Mouse (Mus musculus) forebrain, embryonic 15.5 days (tissue): ENCODE results near the gene Odc1. TPM values are rescaled to one million over a fixed set of nuclear protein-coding genes. Genes with fewer than 3 reads are reported as not detected.
"Not testable (repeated sequence)": the region's sequence is repeated elsewhere in the genome, so short reads cannot be mapped to it uniquely, and the experiment has no call there.

Source experiments
- ATAC-seq: fragments of 200-750 bp; cut with Nextera tagmentation; replicated peaks from 2 replicates; pipeline ENCODE4 v1.8.0; 2017; ENCODE audit warnings: mild to moderate bottlenecking, moderate TSS enrichment, moderate library complexity
- H3K27ac ChIP-seq: fragments of 300-500 bp; sonication (generic); replicated peaks from 2 replicates; pipeline ENCODE4 v1.5.1; 2015; ENCODE audit warnings: mild to moderate bottlenecking, inconsistent platforms
- H3K27me3 ChIP-seq: fragments of 300-500 bp; sonication (generic); 2 replicates; pipeline ENCODE4 v1.6.1; 2015; ENCODE audit warnings: inconsistent platforms
- H3K36me3 ChIP-seq: fragments of 300-500 bp; sonication (generic); 2 replicates; pipeline ENCODE4 v1.6.1; 2015; ENCODE audit warnings: mild to moderate bottlenecking, inconsistent platforms
- H3K4me1 ChIP-seq: fragments of 300-500 bp; sonication (generic); 2 replicates; pipeline ENCODE4 v1.6.1; 2015; ENCODE audit warnings: inconsistent platforms
- H3K4me2 ChIP-seq: fragments of 300-500 bp; sonication (generic); replicated peaks from 2 replicates; pipeline ENCODE4 v1.6.1; 2015; ENCODE audit warnings: mild to moderate bottlenecking, inconsistent platforms
- H3K4me3 ChIP-seq: fragments of 300-500 bp; sonication (generic); 2 replicates; pipeline ENCODE4 v1.5.1; 2015; ENCODE audit warnings: mild to moderate bottlenecking, inconsistent platforms
- H3K9ac ChIP-seq: fragments of 300-500 bp; sonication (generic); replicated peaks from 2 replicates; pipeline ENCODE4 v1.6.1; 2015; ENCODE audit warnings: mild to moderate bottlenecking, inconsistent platforms
- H3K9me3 ChIP-seq: fragments of 300-500 bp; sonication (generic); 2 replicates; pipeline ENCODE4 v1.6.1; 2016; ENCODE audit warnings: inconsistent platforms
- WGBS: fragments of 180-500 bp; shearing (Covaris S2); methylation state at CpG from one replicate; pipeline ENCODE4 v1.1.7; 2015; ENCODE audit warnings: mixed read lengths; 5-methylcytosine and 5-hydroxymethylcytosine counted together
- polyA plus RNA-seq: library from polyadenylated mRNA; unstranded; fragments of >200 nt; fragmentation: Nextera tagmentation; extraction: Ambion mirVana; gene quantifications from 2 replicates; pipeline ENCODE4 v1.2.1, GENCODE M21; 2015

Odc1 gene
- polyA plus RNA-seq, 1 experiment from 2014 or later = 237 TPM

GRCm38 (mm10) chr12:17536222-17536621 lies 8.4 kb upstream of the Odc1 start:
- Histone ChIP-seq H3K4me1 (no peaks in the 10 kb centered on the region), H3K4me3 (no peak overlapping the region), H3K36me3 (no peaks in the 10 kb centered on the region), H3K4me2 (no peak overlapping the region), H3K9ac (no peak overlapping the region), H3K27ac (no peak overlapping the region), H3K27me3 (no peaks in the 10 kb centered on the region), H3K9me3 (no peaks in the 10 kb centered on the region)
- 88% methylated on average over 3 of the region's 3 CpGs for WGBS
- no peak for ATAC-seq

- Histone ChIP-seq H3K9ac (no peak overlapping the region), H3K4me1 (no peaks in the 10 kb centered on the region), H3K4me2 (no peak overlapping the region), H3K27ac (no peak overlapping the region), H3K9me3 (no peaks in the 10 kb centered on the region), H3K36me3 (no peaks in the 10 kb centered on the region), H3K27me3 (no peaks in the 10 kb centered on the region), H3K4me3 (no peak overlapping the region)
- ATAC-seq = no peak
- 86% methylated on average over 3 of the region's 3 CpGs for WGBS
Measured at GRCm38 (mm10) chr12:17537147-17537546, 7.4 kb upstream of the Odc1 start.

GRCm38 (mm10) chr12:17538087-17538486 lies 6.5 kb upstream of the Odc1 start:
- Histone ChIP-seq H3K27ac (no peak overlapping the region), H3K9ac (no peak overlapping the region), H3K4me2 (no peak overlapping the region), H3K27me3 (no peaks in the 10 kb centered on the region), H3K9me3 (no peaks in the 10 kb centered on the region), H3K4me3 (no peak overlapping the region), H3K4me1 (no peaks in the 10 kb centered on the region), H3K36me3 (no peaks in the 10 kb centered on the region)
- WGBS = 89% methylated on average over 3 of the region's 3 CpGs
- no peak for ATAC-seq

GRCm38 (mm10) chr12:17539041-17539440 lies 5.6 kb upstream of the Odc1 start:
- no peak overlapping the region for H3K4me2 ChIP-seq
- H3K4me3 ChIP-seq = no peak overlapping the region
- H3K36me3 ChIP-seq = no peaks in the 10 kb centered on the region
- H3K27ac ChIP-seq = no peak overlapping the region
- H3K27me3 ChIP-seq = no peaks in the 10 kb centered on the region
- no peaks in the 10 kb centered on the region for H3K9me3 ChIP-seq
- peaks cover 2% of the 10 kb centered on the region; the same call in 1 of the 2 replicates for H3K4me1 ChIP-seq
- no peak for ATAC-seq
- 70% methylated on average over 6 of the region's 6 CpGs for WGBS
- no peak overlapping the region for H3K9ac ChIP-seq

GRCm38 (mm10) chr12:17540040-17540552 lies 4.5 kb upstream of the Odc1 start:
- no peak for ATAC-seq
- WGBS = 83% methylated on average over 6 of the region's 6 CpGs
- H3K4me2 ChIP-seq = no peak overlapping the region
- H3K4me3 ChIP-seq = no peak overlapping the region
- no peak overlapping the region for H3K9ac ChIP-seq
- no peak overlapping the region for H3K27ac ChIP-seq
- H3K4me1 ChIP-seq = peaks cover 3% of the 10 kb centered on the region; the same call in 1 of the 2 replicates
- H3K36me3 ChIP-seq = no peaks in the 10 kb centered on the region
- no peaks in the 10 kb centered on the region for H3K9me3 ChIP-seq
- H3K27me3 ChIP-seq = no peaks in the 10 kb centered on the region

GRCm38 (mm10) chr12:17545107-17545571 lies 545 bp downstream of the Odc1 start:
- H3K27me3 ChIP-seq = no peaks in the 10 kb centered on the region
- H3K4me3 ChIP-seq = peak overlapping the region; percentile 63
- peaks cover 38% of the 10 kb centered on the region for H3K4me1 ChIP-seq
- under 1% methylated on average over 40 of the region's 40 CpGs for WGBS
- peak overlapping the region; percentile 91 for H3K9ac ChIP-seq
- H3K36me3 ChIP-seq = peaks cover 30% of the 10 kb centered on the region
- H3K4me2 ChIP-seq = peak overlapping the region; percentile 64
- ATAC-seq = peak; percentile 44
- peak overlapping the region; percentile 86 for H3K27ac ChIP-seq
- no peaks in the 10 kb centered on the region for H3K9me3 ChIP-seq

GRCm38 (mm10) chr12:17545884-17546283 lies 1.3 kb downstream of the Odc1 start:
- WGBS = under 1% methylated on average over 8 of the region's 8 CpGs

GRCm38 (mm10) chr12:17547552-17547951 lies 3.0 kb downstream of the Odc1 start:
- not testable (repeated sequence) for H3K9ac ChIP-seq, H3K4me3 ChIP-seq, ATAC-seq, H3K27me3 ChIP-seq, H3K9me3 ChIP-seq
- peaks cover 50% of the 10 kb centered on the region for H3K36me3 ChIP-seq
- peaks cover 38% of the 10 kb centered on the region for H3K4me1 ChIP-seq
- H3K27ac ChIP-seq = peak overlapping the region; percentile 79
- peak overlapping the region; percentile 64; the same call in 1 of the 2 replicates for H3K4me2 ChIP-seq
- 90% methylated on average over 9 of the region's 9 CpGs for whole genome bisulfite sequencing

More at GRCm38 (mm10) chr12:17545884-17546283, 1.3 kb downstream of the Odc1 start:
- Histone ChIP-seq H3K4me3 (peak overlapping the region; percentile 63), H3K27ac (peak overlapping the region; percentile 5), H3K27me3 (no peaks in the 10 kb centered on the region), H3K9me3 (no peaks in the 10 kb centered on the region), H3K4me1 (peaks cover 38% of the 10 kb centered on the region), H3K36me3 (peaks cover 34% of the 10 kb centered on the region), H3K9ac (peak overlapping the region; percentile 91), H3K4me2 (peak overlapping the region; percentile 64)
- ATAC-seq = no peak

GRCm38 (mm10) chr12:17548505-17548904 lies 3.9 kb downstream of the Odc1 start:
- no peak overlapping the region for H3K4me3 ChIP-seq
- H3K9ac ChIP-seq = no peak overlapping the region
- WGBS = 34% methylated on average over 5 of the region's 5 CpGs
- H3K27ac ChIP-seq = peak overlapping the region; percentile 79
- H3K9me3 ChIP-seq = no peaks in the 10 kb centered on the region
- ATAC-seq = no peak
- H3K27me3 ChIP-seq = no peaks in the 10 kb centered on the region
- no peak overlapping the region for H3K4me2 ChIP-seq
- H3K4me1 ChIP-seq = peaks cover 38% of the 10 kb centered on the region
- peaks cover 50% of the 10 kb centered on the region for H3K36me3 ChIP-seq

GRCm38 (mm10) chr12:17549421-17549820 lies 4.8 kb downstream of the Odc1 start:
- H3K4me2 ChIP-seq, H3K4me3 ChIP-seq, H3K9me3 ChIP-seq, ATAC-seq, H3K9ac ChIP-seq, H3K27me3 ChIP-seq: not testable (repeated sequence)
- Histone ChIP-seq H3K36me3 (peaks cover 50% of the 10 kb centered on the region), H3K27ac (0 out of 2 replicates have a peak overlapping the region, but pooled peaks have one; percentile 75), H3K4me1 (peaks cover 39% of the 10 kb centered on the region)
- 68% methylated on average over 5 of the region's 5 CpGs for WGBS

GRCm38 (mm10) chr12:17551208-17551995 lies 6.8 kb downstream of the Odc1 start:
- Histone ChIP-seq H3K9ac (no peak overlapping the region), H3K36me3 (peaks cover 50% of the 10 kb centered on the region), H3K27ac (no peak overlapping the region), H3K9me3 (no peaks in the 10 kb centered on the region), H3K4me1 (peaks cover 37% of the 10 kb centered on the region), H3K27me3 (no peaks in the 10 kb centered on the region), H3K4me3 (no peak overlapping the region), H3K4me2 (no peak overlapping the region)
- WGBS = 89% methylated on average over 3 of the region's 3 CpGs
- ATAC-seq = no peak

GRCm38 (mm10) chr12:17552420-17552819 lies 7.8 kb downstream of the Odc1 start:
- H3K27ac ChIP-seq = no peak overlapping the region
- H3K4me1 ChIP-seq = peaks cover 36% of the 10 kb centered on the region
- H3K4me3 ChIP-seq = no peak overlapping the region
- H3K9ac ChIP-seq = no peak overlapping the region
- peaks cover 44% of the 10 kb centered on the region for H3K36me3 ChIP-seq
- WGBS = 69% methylated on average over 3 of the region's 3 CpGs
- H3K27me3 ChIP-seq = no peaks in the 10 kb centered on the region
- no peaks in the 10 kb centered on the region for H3K9me3 ChIP-seq
- ATAC-seq = no peak
- H3K4me2 ChIP-seq = no peak overlapping the region
